Mouse (Mus musculus) myocyte (in vitro differentiated cells): ENCODE measurements at regions not wholly inside any gene's neighbourhood (a gene's known extent, or its start where the extent isn't known, plus 50 kb on each side); places are given as distances from the start of the nearest gene placed in this dataset.

Experiments used
- E2F4 ChIP-seq: IDR thresholded peaks from one replicate; pipeline ENCODE4 v1.6.1; 2011; ENCODE audit warnings: mild to moderate bottlenecking, control low read depth, moderate library complexity; ENCODE audit not compliant: insufficient read depth
- MAX ChIP-seq: IDR thresholded peaks from one replicate; pipeline ENCODE4 v1.6.1; 2011; ENCODE audit warnings: low read depth, mild to moderate bottlenecking, control low read depth
- MYOG ChIP-seq, 3 experiments: IDR thresholded peaks; one replicate each; pipeline ENCODE4 v1.6.1; 2011; ENCODE audit warnings: control low read depth in 2 of 3, low read depth in 2 of 3, mild to moderate bottlenecking in 2 of 3; ENCODE audit not compliant: insufficient read length in 2 of 3, control insufficient read depth in 1 of 3, insufficient read depth in 1 of 3
- POLR2A ChIP-seq: IDR thresholded peaks from one replicate; pipeline ENCODE4 v1.6.1; 2011; ENCODE audit warnings: low read depth, mild to moderate bottlenecking, control low read depth, moderate library complexity; ENCODE audit not compliant: insufficient read length
- POLR2AphosphoS2 ChIP-seq: IDR thresholded peaks from one replicate; pipeline ENCODE4 v1.6.1; 2011; ENCODE audit warnings: low read depth, control low read depth; ENCODE audit not compliant: insufficient read length
- SRF ChIP-seq: IDR thresholded peaks from one replicate; pipeline ENCODE4 v1.6.1; 2011; ENCODE audit warnings: low read depth; ENCODE audit not compliant: control insufficient read depth, insufficient read length
- TCF12 ChIP-seq: IDR thresholded peaks from one replicate; pipeline ENCODE4 v1.6.1; 2011; ENCODE audit warnings: mild to moderate bottlenecking, control low read depth; ENCODE audit not compliant: poor library complexity, insufficient read depth, severe bottlenecking
- USF1 ChIP-seq: IDR thresholded peaks from one replicate; pipeline ENCODE4 v1.6.1; 2011; ENCODE audit warnings: low read depth, mild to moderate bottlenecking, control low read depth, moderate library complexity

DNA sequence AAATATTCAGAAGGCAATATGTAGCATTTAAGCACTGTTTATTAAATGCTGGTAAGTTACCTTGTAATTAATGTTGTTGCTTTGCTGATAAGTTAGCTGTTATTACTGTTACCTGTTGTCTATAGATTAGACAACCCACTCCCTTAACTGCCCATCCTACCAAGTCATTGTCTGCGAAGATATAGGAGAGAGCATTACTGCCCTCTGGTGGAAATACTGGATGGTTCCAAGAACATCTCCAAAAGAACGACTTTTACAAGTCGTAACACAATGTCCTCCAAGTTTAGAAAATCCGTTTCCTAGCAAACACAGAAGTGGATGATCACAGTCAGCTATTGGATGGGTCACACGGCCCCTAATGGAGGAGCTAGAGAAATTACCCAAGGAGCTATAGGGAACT is 162.2 kb upstream of the Cpne8 start:
- TF ChIP-seq POLR2A = no peak
- TF ChIP-seq MAX = no peak
- TF ChIP-seq MYOG (IDR thresholded peaks at IDR 0.05; ENCODE audit: control insufficient read depth in 1 of 3, insufficient read depth in 1 of 3, insufficient read length in 2 of 3, low read depth in 2 of 3) = no peak
- TF ChIP-seq POLR2AphosphoS2 = no peak
- TF ChIP-seq USF1 = no peak
- no peak for TF ChIP-seq E2F4
- no peak for TF ChIP-seq TCF12
- TF ChIP-seq SRF = no peak
